Mouse (Mus musculus) erythroblast, embryonic 14.5 days (primary cell): Measurements from ENCODE around the gene Man1c1.

Experiments
- GATA1 ChIP-seq: IDR thresholded peaks from 2 replicates; pipeline ENCODE4 v1.6.1; 2012; ENCODE audit warnings: low read length, inconsistent platforms, mixed read lengths
- TAL1 ChIP-seq: IDR thresholded peaks from 3 replicates; pipeline ENCODE4 v1.6.1; 2012; ENCODE audit warnings: low read length, inconsistent platforms, mixed read lengths

DNA sequence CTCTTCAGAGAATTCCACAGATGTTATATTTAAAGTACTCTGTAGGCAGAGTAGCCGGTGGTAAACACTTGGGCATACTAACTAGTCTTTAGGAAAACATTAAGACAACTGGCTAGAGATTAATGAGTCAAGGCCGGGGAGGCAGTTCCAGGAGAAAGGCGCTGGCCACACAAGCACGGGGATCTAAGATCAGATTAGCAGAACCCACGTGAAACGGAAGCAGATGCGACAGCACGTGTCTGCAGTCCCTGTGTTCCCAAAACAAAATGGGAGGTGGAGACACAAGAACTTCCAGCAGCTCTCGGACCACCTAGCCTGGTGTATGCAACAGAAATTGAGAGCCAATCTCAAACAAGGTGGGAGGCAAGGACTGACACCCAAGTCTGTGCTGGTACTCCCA is 82.4 kb downstream of the Man1c1 start:
- TF ChIP-seq GATA1 (no peak), TAL1 (no peak)
